Mouse (Mus musculus) spleen, postnatal 4 days (tissue): ENCODE results near the gene Dcaf8.

Source experiments
- DNase-seq, 2 experiments: peaks; one replicate each; pipeline ENCODE4 v3.0.0; 2022; ENCODE audit warnings: low spot score in 2 of 2

The Dcaf8 gene

GRCm38 (mm10) chr1:172194435-172194834 is 46.6 kb downstream of the Dcaf8 start:
- DNase-seq: no peak

GRCm38 (mm10) chr1:172197146-172197545 is 49.3 kb downstream of the Dcaf8 start:
- DNase-seq: no peak

- no peak for DNase-seq
Observed at GRCm38 (mm10) chr1:172197851-172198250, 50.0 kb downstream of the Dcaf8 start.

- DNase-seq: no peak
Observed at GRCm38 (mm10) chr1:172198316-172198715, 50.4 kb downstream of the Dcaf8 start.

- DNase-seq: no peak
Observed at GRCm38 (mm10) chr1:172198996-172199395, 51.1 kb downstream of the Dcaf8 start.

- no peak for DNase-seq
Observed at GRCm38 (mm10) chr1:172200161-172200560, 52.3 kb downstream of the Dcaf8 start.

GRCm38 (mm10) chr1:172200871-172201447 is 53.1 kb downstream of the Dcaf8 start:
- no peak for DNase-seq

GRCm38 (mm10) chr1:172201967-172202880 is 54.3 kb downstream of the Dcaf8 start:
- DNase-seq: no peak

- DNase-seq: no peak
Observed at GRCm38 (mm10) chr1:172202894-172203522, 55.1 kb downstream of the Dcaf8 start.

- DNase-seq: no peak
Observed at GRCm38 (mm10) chr1:172203566-172203965, 55.7 kb downstream of the Dcaf8 start.

GRCm38 (mm10) chr1:172204033-172204813 is 56.3 kb downstream of the Dcaf8 start:
- no peak for DNase-seq

GRCm38 (mm10) chr1:172204814-172205740 is 57.2 kb downstream of the Dcaf8 start:
- no peak for DNase-seq

GRCm38 (mm10) chr1:172205741-172206087 is 57.8 kb downstream of the Dcaf8 start:
- DNase-seq: no peak

GRCm38 (mm10) chr1:172206141-172206917 is 58.4 kb downstream of the Dcaf8 start, which contains the start of gene Pea15a:
Pea15a (minus strand) TSS chr1:172206804.
- peak; percentile 53 to 76 for DNase-seq

GRCm38 (mm10) chr1:172207111-172207584 is 59.3 kb downstream of the Dcaf8 start:
- no peak for DNase-seq

- DNase-seq: no peak
Observed at GRCm38 (mm10) chr1:172212776-172213175, 64.9 kb downstream of the Dcaf8 start.

GRCm38 (mm10) chr1:172213771-172214170 is 65.9 kb downstream of the Dcaf8 start:
- DNase-seq: no peak

- DNase-seq: no peak
Observed at GRCm38 (mm10) chr1:172214748-172215147, 66.9 kb downstream of the Dcaf8 start.

- DNase-seq: peak; percentile 88 to 96
Observed at GRCm38 (mm10) chr1:172217148-172217547, 69.3 kb downstream of the Dcaf8 start.
